Mouse (Mus musculus) mature B cell (primary cell): ENCODE measurements at regions not wholly inside any gene's neighbourhood (a gene's known extent, or its start where the extent isn't known, plus 50 kb on each side); places are given as distances from the start of the nearest gene placed in this dataset.

ENCODE experiments used
- in situ Hi-C: fragments of 300-500 bp; cut with MboI; formaldehyde crosslinking; loops from 2 replicates; pipeline ENCODE4 v1.14.3; 2019

- in situ Hi-C loops = no loop called here
Observed at GRCm38 (mm10) chr4:95180999-95181398, 129.0 kb upstream of the Jun start.

- in situ Hi-C loops = no loop called here
Observed at GRCm38 (mm10) chr4:95184180-95184579, 132.2 kb upstream of the Jun start.

- in situ Hi-C loops = no loop called here
Observed at GRCm38 (mm10) chr4:95185113-95185915, 133.3 kb upstream of the Jun start.

- in situ Hi-C loops = no loop called here
Observed at GRCm38 (mm10) chr4:95185916-95186200, 133.8 kb upstream of the Jun start.

GRCm38 (mm10) chr4:95188107-95188506, 136.1 kb upstream of the Jun start:
- in situ Hi-C loops = no loop called here

GRCm38 (mm10) chr4:95191654-95192406, 139.8 kb upstream of the Jun start:
- in situ Hi-C loops = no loop called here

GRCm38 (mm10) chr4:95192562-95192961, 140.5 kb upstream of the Jun start:
- in situ Hi-C loops = no loop called here

GRCm38 (mm10) chr4:95193028-95193427, 141.0 kb upstream of the Jun start:
- in situ Hi-C loops = no loop called here

GRCm38 (mm10) chr4:95193473-95193872, 141.5 kb upstream of the Jun start:
- in situ Hi-C loops = no loop called here

- in situ Hi-C loops = no loop called here
Observed at GRCm38 (mm10) chr4:95194621-95195455, 142.8 kb upstream of the Jun start.

- in situ Hi-C loops = no loop called here
Observed at GRCm38 (mm10) chr4:95196106-95196505, 144.1 kb upstream of the Jun start.

GRCm38 (mm10) chr4:95197077-95197711, 145.2 kb upstream of the Jun start:
- in situ Hi-C loops = no loop called here

GRCm38 (mm10) chr4:95199394-95199793, 147.4 kb upstream of the Jun start:
- in situ Hi-C loops = no loop called here

- in situ Hi-C loops = no loop called here
Observed at GRCm38 (mm10) chr4:95200130-95200529, 148.1 kb upstream of the Jun start.

GRCm38 (mm10) chr4:95202478-95202877, 150.5 kb upstream of the Jun start:
- in situ Hi-C loops = no loop called here

GRCm38 (mm10) chr4:95203577-95203976, 151.6 kb upstream of the Jun start:
- in situ Hi-C loops = no loop called here

GRCm38 (mm10) chr4:95205372-95205771, 153.3 kb upstream of the Jun start:
- in situ Hi-C loops = no loop called here

GRCm38 (mm10) chr4:95207783-95208182, 155.8 kb upstream of the Jun start:
- in situ Hi-C loops = no loop called here

GRCm38 (mm10) chr4:95208827-95209226, 156.8 kb upstream of the Jun start:
- in situ Hi-C loops = no loop called here

GRCm38 (mm10) chr4:95209322-95210119, 157.5 kb upstream of the Jun start:
- in situ Hi-C loops = loop anchor here (10.0 kb wide), 1 partner anchor 155 kb away; the partner anchor contains the start of gene Jun

GRCm38 (mm10) chr4:95212561-95212960, 160.5 kb upstream of the Jun start:
- in situ Hi-C loops = loop anchor here (10.0 kb wide), 1 partner anchor 158 kb away; the partner anchor contains the start of gene Jun
